Mouse (Mus musculus) liver, adult 2 months (tissue): ENCODE measurements at regions not wholly inside any gene's neighbourhood (a gene's known extent, or its start where the extent isn't known, plus 50 kb on each side); places are given as distances from the start of the nearest gene placed in this dataset.

Source experiments
- CTCF ChIP-seq: fragments of 200-500 bp; IDR thresholded peaks from 2 replicates; pipeline ENCODE4 v1.5.1; 2011; ENCODE audit warnings: low read depth, low read length, control low read depth
- POLR2A ChIP-seq: fragments of 200-500 bp; IDR thresholded peaks from 2 replicates; pipeline ENCODE4 v1.6.1; 2011; ENCODE audit warnings: low read length, control low read depth; ENCODE audit not compliant: insufficient read depth; ENCODE audit errors: extremely low read depth

DNA sequence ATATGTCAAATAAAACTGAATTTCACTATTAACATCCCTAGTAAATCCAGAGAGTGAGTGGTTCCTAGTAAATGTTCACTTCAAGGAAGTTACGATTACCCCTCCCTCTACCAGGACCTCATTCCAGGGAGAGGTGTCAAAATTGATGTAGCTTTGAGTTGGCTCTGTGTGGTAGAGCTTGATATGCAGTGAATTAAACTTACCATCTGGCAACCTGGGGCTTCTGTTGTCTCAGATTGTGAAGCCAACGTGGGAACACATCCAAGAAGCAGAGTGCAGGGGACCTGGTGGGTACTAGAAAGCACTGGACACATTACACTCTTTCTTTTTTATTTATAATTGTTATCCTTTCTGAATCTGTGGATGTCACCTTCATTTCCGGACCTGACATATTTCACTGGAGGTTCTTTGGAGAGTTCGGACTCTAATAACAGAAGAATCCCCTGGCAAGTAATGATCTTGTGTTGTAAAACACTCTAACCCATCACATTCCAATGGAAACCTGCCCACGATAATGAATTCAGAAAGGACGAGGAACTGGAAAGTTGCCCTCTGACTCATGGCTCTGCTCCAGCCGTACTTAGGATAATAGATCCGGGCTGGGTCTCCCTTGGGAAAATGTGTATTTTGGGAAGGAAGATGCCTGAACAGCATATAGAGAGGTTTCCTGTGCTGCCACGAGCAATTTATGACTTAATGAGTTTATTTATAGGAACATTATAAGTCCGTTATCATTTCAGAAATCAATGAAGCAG lies 295.8 kb downstream of the Plk2 start:
- no peak for TF ChIP-seq CTCF
- TF ChIP-seq POLR2A = no peak
